Mouse (Mus musculus) myocyte (in vitro differentiated cells): ENCODE measurements around the gene Olfr1501.
"Not testable (repeated sequence)": the region's sequence is repeated elsewhere in the genome, so short reads cannot be mapped to it uniquely, and the experiment has no call there.

Experiments
- E2F4 ChIP-seq: IDR thresholded peaks from one replicate; pipeline ENCODE4 v1.6.1; 2011; ENCODE audit warnings: mild to moderate bottlenecking, control low read depth, moderate library complexity; ENCODE audit not compliant: insufficient read depth
- MAX ChIP-seq: IDR thresholded peaks from one replicate; pipeline ENCODE4 v1.6.1; 2011; ENCODE audit warnings: low read depth, mild to moderate bottlenecking, control low read depth
- MYOD1 ChIP-seq, 3 experiments: IDR thresholded peaks; one replicate each; pipeline ENCODE4 v1.6.1; 2011; ENCODE audit warnings: control low read depth in 2 of 3, low read depth in 2 of 3, mild to moderate bottlenecking in 2 of 3, moderate library complexity in 1 of 3; ENCODE audit not compliant: insufficient read length in 2 of 3, control insufficient read depth in 1 of 3
- POLR2A ChIP-seq: IDR thresholded peaks from one replicate; pipeline ENCODE4 v1.6.1; 2011; ENCODE audit warnings: low read depth, mild to moderate bottlenecking, control low read depth, moderate library complexity; ENCODE audit not compliant: insufficient read length
- USF1 ChIP-seq: IDR thresholded peaks from one replicate; pipeline ENCODE4 v1.6.1; 2011; ENCODE audit warnings: low read depth, mild to moderate bottlenecking, control low read depth, moderate library complexity

DNA sequence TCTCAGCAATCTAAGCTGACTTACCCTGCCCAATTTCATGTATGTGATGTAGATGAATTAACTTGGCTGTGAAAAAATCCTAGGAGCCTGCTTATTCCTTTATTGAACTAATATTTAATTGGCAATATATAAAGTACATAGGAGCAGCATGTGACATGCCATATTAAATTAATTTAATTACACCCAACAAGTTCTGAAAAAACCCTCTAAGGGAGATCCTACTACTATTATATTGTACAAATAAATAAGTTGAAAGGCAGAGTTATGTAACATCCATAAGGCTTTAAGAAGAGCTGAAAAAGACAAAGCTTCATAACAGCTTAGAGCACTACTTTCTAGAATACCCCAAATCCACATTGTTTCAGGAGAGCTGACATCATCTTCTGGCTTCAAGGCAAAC lies at the start of gene Olfr1501:
- not testable (repeated sequence) for TF ChIP-seq POLR2A; USF1; MYOD1 (IDR thresholded peaks at IDR 0.05; ENCODE audit: control insufficient read depth in 1 of 3, insufficient read length in 2 of 3, low read depth in 2 of 3); MAX; E2F4
